Mouse (Mus musculus) spleen, postnatal 0 days (tissue): Measurements from ENCODE around the gene Galntl5. TPM values are rescaled to one million over a fixed set of nuclear protein-coding genes. Genes with fewer than 3 reads are reported as not detected.

Experiments
- polyA plus RNA-seq: library from polyadenylated mRNA; unstranded; fragments of >200 nt; fragmentation: Nextera tagmentation; extraction: Ambion mirVana; gene quantifications from 2 replicates; pipeline ENCODE4 v1.2.1, GENCODE M21; 2015

Galntl5 gene
- polyA plus RNA-seq: not detected in 2 replicates

GRCm38 (mm10) chr5:25181004-25181531 is at the start of gene Galntl5:
Galntl5 (plus strand) TSS chr5:25181460.

DNA sequence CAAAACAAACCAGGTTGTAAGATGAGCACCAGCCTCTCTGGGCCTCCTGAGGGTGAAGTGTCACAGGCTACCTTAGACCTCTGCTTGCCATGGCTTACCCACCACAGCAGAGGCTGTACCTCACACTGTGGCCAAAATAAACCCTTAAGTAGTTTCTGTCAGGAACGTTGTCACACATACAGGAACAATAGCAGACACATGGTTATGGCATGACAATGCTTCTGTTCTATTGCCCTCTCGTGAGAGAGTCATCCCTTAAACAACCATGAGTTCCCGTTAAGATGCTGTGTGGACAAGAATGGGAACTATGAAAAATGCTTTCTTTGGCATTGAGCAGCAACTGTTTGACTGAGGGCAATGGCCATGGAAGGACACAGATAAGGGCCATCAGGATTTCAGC is 40.3 kb downstream of the Galntl5 start, which contains the start of gene Galnt11:
TSS of gene Galnt11 (plus strand) at position 301 of the 400 bp plus-strand sequence.

GRCm38 (mm10) chr5:25222752-25223702 is 41.8 kb downstream of the Galntl5 start, which contains the start of gene E130116L18Rik:
E130116L18Rik (minus strand) TSS chr5:25223153.

Other genes with a start within 250 kb of the Galntl5 start
- gene Prkag2, start 80.8 kb upstream of the Galntl5 start, polyA plus RNA-seq: 5.4 and 6.4 TPM in 2 replicates
- gene Galnt11, start 40.4 kb downstream of the Galntl5 start, polyA plus RNA-seq: 6.5 and 9.7 TPM in 2 replicates
- not detected in 2 replicates for gene E130116L18Rik, start 41.7 kb downstream of the Galntl5 start, polyA plus RNA-seq